Mouse (Mus musculus): ENCODE results near the gene Ptprn.
"Not testable (repeated sequence)": the region's sequence is repeated elsewhere in the genome, so short reads cannot be mapped to it uniquely, and the experiment has no call there.

The Ptprn gene

DNA sequence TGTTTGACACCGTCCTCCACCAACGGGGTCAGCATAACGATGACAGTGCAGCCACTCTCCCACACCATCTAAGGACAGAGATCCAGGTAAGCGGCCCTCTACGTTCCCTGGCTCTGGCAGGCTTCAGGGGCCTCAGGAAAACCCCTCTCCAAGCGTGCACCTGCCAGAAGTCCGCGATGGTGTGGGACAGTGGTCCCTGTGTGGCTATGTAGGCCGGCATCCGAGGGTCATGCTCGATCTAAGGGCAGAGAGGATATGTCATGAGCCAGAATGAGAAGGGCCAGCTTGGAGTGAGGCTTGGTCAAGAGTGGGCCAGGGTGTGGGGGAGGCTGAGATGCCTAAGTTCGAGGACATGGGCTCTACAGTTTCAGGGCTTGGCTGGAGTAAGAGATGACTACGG lies 12.0 kb downstream of the Ptprn start:
- no peak for DNase-seq

DNA sequence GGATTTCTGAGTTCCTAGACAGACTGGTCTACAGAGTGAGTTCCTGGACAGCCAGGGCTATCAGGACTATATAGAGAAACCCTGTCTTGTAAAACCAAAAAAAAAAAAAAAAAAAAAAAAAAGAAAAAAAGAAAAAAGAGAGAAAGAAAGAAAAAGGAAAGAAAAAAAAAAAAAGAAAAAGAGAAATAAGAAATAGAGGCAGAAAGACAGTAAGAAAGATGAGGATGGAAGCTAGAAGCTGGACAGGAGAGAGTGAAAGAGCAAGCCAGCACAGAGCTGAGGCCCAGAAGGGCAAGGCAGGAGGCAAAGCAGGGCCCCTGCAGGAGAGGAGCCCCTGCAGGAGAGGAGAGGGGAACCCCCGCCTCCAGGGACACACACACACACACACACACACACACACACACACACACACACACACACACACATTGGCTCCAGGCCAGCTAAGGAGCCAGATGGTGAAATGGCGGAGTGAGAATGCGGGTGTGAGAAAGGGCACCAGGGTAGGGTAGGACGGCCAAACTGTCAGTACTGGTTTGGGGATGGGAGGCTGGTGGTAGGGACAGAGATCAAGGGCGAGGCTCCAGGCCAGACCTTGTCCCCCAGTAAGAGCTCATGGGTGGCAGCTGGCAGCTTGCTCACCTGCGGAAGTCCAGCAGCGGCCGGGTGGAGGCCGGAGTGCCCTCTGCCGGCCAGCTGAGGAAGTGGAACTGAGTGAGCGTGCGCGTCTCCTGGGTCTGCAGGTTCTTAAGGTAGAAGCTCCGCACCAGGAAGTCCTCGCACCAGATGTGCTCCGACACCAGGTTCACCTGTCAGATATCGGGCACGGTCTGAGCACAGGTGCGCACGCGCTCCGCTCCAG lies 13.0 kb downstream of the Ptprn start:
- peak; percentile 85 for DNase-seq

DNA sequence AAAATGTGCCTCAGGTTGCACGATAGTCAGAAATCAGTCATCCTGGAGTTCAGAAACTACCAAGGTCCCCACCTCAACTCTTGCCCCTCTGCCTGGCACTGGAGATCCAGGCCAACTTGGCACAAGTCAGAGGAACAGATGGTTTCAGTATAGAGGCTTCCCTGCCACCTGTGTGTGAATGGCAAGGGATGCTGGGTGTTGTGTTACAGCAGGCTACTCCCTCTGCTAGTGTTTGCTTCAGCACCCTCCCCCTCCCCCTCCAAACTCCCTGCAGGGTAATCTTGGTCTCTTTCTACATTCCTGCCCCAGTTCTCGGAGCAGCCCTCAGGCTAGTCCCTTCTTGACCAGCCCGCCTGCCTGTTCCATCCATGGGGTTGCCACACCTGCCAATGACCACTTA lies 13.8 kb downstream of the Ptprn start:
- peak; percentile 60 for DNase-seq

DNA sequence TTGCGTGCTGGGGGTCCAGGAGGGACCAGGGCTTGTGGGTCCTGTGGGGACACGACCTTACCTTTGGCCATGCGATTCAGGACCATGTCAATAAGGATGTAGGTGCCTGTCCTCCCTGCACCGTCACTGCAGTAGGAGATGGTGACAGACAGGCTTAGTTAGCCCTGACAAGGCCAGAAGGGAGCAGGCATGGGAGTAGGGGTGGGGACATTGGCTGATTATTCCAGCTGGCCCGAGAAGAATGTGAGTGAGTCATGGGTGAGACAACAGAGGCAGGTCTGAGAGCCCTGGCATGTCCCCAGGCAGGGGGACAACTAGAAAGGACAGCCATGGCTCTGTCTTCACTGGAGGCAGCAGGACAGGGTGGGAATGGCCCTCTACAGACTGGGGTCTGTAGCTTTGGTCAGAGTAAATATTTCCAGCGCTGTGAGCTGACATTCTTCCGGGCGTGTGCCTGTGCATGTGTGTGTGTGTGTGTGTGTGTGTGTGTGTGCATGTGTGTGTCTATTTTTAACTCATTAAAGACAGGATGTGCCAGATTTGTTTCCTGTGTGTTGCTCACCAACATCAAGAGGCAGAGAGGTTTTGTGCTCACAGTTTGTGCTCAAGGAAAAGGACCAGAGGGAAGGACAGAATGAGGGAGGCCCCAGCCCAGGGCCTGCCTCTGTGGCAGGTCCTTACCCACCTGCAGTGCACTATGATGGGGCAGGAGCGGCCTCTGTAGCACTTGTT lies 16.1 kb downstream of the Ptprn start:
- DNase-seq, result no peak

DNA sequence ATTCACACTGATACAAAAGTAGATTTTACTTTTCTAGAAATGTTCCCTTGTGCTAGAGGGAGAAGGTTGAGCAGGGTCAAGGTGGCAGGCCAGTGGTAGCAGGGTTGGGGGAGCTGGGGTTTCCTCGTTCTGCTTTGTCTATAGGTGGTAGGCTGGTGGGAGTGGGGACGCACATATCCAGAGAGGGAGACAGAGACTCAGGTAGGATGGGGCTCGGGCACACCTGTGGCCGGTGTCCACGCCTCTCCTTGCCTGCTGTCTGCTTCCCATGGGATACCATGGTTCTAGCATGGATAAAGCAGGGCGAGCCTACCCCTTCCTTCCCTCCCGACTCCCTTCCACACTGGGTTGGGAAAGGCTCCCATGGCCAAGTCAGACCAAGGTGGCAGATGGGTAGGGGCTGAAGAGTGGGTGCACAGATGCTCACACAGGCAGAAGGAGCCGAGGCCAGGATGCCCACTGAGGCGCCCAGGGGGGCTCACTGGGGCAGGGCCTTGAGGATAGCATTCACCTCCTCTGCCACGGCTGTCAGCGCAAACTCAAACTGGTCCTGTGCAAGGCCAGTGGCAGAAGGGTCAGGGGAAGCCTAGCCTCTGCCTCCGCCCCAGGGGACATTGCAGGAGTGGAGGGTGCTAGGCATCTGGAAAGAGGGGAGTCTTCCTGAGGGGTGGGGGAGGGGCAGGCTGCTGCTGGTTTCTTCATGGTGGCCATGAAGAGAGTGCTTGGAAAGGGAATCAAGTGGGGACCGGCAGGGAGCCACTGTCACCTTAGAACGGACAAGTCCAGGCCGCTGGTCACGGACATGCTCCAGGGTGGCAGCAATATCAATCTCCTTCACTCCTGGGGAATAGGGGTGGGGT lies 17.0 kb downstream of the Ptprn start:
- no peak for DNase-seq

DNA sequence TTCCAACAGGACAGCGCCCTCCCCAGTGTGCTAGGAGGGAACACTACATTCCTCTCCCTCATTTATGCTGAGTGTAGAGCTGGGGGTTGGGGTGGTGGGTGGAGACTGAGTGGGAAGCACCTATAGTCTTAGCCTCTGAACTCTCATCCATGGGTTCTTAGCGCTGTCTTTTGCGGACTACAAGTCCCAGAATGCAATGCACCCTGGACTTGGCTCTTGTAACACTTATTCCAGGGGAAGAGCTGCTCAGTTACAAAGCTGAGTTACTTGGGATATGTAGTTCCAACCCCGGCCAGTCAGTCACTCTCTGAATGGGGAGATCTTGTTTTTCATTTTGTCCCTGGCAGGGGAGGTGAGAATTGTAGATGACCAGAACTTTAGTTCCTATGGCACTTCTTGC lies 19.5 kb downstream of the Ptprn start:
- DNase-seq, result no peak

DNA sequence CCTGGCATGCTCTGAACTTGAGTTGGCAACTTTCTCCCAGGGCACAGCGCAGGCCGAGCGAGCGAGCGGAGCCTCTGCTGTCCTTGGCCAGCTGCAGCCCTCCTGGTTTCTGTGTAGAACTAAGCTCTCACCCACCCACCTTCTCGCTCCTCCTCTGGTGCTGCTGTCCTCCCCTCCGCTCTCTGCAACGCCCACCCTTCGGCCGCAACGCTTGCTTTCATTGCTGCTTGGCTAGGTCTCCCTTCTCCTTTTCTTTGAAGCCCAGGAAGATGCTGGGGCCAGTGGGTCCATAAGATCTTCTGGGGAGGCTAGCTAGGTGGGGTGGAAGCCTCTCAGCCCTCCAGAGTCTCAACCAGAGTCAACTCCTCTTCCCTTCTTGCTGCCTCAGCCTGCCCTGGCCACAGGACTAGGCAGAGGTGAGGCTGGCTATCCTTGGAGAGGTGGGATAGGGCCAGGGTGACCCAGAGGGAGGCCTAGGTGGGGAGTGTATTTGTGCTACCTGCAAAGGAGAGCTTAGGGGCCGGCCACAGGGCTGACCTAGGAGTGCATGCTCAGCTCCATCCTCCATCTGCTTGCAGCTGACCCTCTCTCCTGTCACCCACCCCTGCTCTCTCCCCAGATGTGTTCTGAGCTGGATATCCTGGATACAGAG lies 20.0 kb downstream of the Ptprn start:
- no peak for DNase-seq

DNA sequence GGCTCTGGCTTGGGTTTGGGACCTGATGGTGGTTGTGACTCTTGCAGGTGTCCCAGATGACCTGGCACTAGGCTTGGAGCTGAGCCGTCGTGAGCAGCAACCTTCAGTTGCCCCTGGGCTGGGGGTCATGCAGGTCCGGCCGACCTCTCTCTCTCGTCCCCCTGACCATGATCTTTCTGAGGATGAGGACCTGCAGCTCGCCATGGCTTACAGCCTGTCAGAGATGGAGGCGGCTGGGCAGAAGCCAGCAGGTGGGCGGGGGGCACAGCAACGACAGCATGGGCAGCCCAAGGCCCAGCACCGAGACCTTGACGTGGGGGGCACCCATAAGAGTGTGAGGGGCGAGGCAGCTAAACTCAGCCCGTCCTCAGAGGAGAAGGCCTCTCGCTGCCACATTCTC lies 20.9 kb downstream of the Ptprn start:
- DNase-seq, result no peak

DNA sequence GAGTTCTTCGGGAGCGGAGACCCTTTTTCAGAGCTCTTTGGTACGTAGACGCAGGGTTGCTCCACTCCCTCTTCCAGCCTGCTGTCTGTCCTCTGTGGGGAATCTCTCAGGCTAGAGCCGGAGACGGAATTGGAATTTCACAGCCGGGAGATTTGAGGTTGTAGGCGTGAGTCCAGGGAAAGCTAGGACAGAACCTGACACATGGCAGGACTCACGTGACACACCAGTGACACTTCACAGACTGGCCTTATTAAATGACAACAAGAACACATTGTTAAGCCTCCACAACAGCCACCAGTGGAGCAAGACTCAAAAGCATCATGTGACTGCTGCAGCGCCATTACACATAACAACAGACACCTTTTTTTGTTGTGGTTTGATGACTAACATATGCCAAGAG lies 24.7 kb downstream of the Ptprn start:
- no peak for DNase-seq

DNA sequence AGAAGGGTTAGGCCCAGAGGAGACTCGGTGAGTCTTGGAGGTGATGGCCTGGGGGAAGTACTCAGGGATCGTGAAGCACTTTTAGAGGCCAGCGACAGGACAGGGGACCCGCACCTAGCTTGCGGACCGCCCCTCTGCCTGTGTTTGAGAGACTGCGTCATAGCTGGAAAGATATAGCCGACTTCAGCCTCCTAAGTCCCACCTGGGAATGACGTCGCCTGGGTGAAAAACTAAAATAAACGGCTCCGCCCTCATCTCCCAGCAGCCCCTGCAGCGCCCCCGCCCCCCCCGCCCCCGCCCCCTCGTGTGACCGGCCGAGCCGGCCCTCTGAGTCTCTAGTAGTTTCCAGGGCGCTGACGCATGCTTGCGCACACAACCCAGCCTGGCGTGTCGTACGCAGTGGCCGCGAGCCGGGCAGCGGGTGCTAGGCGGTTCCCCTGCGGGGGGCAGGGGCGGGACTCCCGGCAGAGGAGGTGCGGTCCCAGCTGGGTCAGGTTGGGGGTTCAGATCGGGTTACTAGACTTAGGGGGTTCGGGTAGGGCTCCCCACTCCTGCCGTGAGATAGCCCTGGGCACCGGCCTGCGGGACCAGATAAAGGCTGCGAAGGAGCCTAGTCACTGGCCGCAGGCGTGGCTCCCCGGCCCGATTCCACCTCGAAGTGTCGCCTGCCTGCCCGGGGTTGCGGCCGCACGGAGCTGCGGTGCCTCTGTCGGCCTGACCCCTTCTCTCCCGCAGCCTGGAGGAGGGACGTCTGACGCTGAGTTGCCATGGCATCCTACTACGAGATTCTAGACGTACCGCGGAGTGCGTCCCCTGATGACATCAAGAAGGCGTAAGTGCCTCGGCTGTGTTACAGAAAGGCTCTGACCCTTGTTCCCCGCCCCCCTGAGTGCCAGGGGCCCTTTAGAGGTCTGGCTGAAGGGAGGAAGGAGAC lies 27.9 kb downstream of the Ptprn start, which contains the start of gene Dnajb2:
Gene Dnajb2, plus strand, starts transcription at position 290 of the 934 bp plus-strand sequence.
- DNase-seq, result peak; percentile 87

DNA sequence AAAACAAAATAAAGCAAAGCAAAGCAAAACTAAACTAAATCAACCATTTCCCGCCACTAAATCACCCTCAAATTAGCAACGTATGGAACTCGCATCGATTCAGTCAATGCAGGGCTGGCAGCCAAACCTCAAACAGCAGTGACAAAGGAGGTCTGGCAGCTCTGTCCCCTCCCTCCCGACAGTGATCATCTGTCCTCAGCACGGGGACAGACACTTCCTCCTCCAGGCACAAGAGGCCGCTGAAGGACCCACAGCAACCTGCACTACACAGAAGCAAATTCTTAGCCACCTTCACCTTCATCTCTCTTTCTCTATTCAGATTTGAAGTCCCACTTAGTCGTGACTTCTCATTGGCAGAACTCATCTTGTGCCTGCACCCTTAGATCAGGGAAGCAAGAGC lies 29.7 kb downstream of the Ptprn start:
- DNase-seq, result peak; percentile 77

DNA sequence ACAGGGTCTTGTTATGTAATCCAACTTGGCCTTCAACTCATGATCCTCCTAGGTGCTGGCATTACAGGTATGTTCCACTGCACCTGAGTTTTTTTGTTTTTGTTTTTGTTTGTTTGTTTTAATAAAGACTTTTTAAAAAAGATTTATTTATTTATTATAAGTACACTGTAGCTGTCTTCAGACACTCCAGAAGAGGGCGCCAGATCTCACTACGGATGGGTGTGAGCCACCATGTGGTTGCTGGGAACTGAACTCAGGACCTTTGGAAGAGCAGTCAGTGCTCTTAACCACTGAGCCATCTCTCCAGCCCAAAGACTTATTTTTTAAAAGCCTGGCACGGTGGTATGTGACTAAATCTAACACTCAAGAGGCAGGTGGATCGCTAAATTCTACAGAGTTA lies 31.8 kb downstream of the Ptprn start:
- DNase-seq, result not testable (repeated sequence)

DNA sequence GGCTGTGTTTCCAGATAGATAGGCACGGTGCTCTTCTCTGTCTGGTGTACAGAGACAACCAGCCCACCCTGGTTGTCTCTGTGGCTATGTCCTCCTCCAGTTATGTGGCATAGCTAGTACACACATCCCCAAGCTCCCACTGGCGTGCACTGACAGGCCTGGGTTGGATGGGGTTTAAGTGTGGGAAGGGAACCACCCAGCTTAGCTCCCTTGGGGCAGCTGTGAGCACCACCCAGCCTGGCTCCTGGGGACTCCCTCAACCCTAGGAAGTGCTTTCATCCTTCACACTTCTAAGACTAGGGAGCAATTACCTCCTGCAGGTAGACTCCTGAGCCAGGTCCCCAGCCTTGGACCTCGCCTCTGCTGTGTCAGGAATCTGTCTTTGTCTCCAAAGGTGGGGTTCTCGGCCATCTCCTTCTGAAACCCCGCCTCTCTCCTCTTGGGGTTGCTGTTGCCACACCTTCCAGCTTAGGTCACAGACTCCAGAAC lies 32.6 kb downstream of the Ptprn start, which contains the start of gene A630095N17Rik:
Gene A630095N17Rik, minus strand, starts transcription at position 439 of the 489 bp plus-strand sequence.
- DNase-seq, result no peak

DNA sequence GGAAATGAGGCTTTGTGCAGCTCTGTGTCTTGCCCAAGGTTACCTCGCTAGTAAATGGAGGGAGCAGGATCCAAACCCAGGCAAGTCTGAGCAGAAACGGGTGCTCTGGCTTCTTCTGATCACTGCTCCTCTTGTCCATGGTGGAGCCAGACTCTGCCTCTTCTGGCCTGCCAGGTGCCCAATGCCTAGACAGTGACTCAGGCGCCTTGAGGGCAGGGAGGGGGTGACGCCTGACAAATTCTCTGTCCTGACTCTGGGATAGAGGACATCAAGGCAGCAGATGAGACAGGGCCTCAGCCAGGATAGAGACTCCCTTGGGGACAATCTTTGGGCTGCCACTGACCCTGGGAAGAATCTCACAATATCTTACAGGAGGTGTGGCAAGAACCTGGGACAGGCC lies 33.1 kb downstream of the Ptprn start:
- no peak for DNase-seq

DNA sequence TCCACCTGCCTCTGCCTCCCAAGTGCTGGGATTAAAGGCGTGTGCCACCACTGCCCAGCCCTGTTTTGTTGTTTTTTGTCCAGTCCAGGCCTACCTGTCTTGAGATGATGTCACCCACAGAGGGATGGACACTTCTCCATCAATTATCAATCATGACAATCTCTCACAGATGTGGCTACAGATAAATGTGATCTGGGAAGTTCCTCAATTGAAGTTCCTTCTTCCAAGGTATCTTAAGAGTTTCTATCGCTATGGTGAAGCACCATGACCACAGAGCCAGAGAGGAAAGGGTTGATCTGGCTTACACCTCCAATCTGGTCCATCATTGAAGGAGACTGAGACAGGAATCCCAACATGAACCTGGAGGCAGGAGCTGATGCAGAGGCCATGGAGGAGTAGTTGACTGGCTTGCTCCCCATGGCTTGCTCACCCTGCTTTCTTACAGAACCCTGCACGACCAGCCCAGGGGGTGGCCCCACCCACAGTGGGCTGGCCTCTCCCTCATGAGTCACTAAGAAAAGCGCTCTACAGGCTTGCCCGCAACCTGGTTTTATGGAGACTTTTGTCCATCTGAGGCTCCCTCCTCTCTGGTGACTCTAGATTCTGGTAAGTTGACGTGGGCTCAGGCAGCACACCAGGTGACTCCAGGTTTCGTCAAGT lies 33.8 kb downstream of the Ptprn start:
- no peak for DNase-seq

DNA sequence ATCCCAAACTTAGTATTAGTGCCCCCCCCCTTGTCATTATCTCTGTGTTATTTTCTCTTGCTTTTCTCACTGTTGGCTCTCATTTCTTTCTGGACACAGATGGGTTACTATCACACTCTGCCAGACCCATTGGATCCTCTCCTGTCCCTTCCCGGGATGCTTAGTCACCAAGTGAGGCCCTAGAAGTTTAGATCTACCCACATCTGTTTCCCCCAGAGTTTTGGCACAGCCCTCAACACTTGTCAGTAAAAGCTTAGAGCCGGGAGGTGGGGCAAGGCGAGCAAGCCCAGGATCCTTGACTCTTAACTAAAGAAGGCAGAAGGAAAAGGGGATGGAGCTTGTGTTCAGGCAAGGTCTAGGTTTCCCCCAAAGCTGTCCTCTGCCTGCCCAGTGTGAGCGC lies 35.1 kb downstream of the Ptprn start:
- no peak for DNase-seq

DNA sequence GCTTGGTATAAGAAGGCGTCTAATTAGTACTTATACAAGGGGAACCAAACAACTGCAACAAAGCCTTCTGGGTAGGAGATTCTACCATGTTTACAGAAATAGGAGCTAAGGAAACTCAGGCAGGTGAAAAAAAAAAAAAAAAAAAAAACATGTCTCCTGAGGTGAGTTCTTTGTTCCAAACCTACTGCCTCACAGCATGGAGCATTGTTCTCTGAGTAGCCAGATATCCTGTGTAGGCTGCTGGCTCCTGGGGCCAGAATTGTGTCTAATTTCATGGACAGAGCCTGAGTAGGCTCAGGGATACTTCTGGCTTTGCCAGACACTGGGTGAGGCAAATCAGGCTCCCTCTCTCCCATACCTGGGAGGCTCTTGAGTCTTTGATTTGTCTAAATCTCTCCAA lies 36.6 kb downstream of the Ptprn start:
- no peak for DNase-seq

DNA sequence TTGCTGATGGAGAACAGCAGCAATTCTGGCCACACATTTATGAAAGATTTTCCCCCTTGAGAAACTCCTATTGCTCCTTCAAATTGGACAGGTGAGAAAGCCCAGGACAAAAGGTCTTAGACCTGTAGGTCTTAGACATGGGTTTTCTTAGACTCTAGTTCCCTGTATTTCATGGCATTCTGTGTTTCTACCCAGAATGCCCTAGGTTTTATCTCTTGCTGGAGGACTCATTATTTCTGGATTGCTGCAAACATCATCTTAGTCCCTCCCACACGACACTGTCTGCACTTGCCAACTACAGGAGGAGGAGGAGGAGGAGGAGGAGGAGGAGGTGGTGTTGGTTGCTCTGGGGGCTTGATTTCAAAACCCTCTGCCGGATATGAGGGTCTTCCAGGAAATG lies 38.2 kb downstream of the Ptprn start:
- DNase-seq, result no peak

DNA sequence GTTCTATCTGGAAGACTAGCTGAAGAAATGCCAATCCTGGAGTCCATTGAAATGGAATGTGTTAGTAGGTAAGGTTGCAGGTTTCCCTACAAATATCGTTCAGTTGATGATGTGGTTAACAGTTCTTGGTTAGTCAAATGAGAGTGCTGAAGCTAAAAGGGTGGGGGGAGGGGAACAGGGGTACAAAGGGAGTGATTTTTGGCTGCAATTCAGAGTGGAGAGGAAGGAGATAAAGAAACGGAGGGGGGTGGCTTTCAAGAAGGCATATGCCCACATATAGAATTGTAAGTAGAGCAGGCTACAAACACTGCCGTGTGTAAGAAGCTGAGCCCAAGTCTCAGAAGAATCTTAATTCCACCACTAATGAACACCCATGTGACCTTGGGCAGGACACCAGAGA lies 38.8 kb downstream of the Ptprn start:
- DNase-seq, result no peak

DNA sequence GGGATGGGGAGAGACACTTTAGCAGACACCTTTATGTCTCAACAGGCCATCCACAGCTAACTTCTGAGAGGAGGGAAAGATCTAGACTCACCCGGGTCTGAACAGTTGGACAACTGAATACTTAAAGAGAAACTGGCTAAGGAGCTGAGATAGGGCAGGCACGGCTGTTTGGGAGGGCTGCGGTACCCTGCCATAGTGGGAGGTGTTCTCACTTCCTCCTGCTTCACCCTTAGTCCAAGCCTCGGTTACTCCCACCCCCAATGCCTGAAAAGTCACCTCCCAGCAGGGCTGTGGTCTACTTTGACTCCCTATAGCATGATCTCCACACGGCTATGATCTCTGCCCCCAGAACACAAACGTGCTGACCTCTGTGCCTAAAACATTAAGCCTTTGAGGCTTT lies 40.8 kb downstream of the Ptprn start:
- no peak for DNase-seq

DNA sequence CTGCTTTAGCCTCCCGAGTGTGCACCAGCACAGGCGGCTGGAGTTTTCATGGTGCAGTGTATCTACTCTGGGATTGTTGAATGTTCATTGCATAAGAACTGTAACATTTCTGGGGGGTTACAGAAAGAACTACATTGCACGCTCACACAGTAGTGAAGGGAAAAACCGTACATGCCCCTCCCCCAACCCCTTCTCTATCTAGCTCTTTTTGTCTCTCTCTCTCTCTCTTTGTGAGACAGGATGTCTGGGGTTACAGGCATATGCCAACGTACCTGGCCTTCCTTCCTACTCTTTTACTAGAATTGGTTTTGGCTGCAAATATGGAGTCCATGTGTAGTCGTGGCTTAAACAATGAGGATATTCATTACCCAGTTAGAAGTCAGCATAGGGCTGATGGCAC lies 41.4 kb downstream of the Ptprn start:
- DNase-seq, result no peak
